Mouse (Mus musculus) erythroblast, embryonic 14.5 days (primary cell): ENCODE results near the gene Rps2. TPM values are rescaled to one million over a fixed set of nuclear protein-coding genes. Genes with fewer than 3 reads are reported as not detected.

Source experiments
- H3K27me3 ChIP-seq: 2 replicates; pipeline ENCODE4 v1.6.1; 2012; ENCODE audit warnings: inconsistent platforms; ENCODE audit not compliant: control insufficient read depth
- H3K36me3 ChIP-seq: 2 replicates; pipeline ENCODE4 v1.6.1; 2012; ENCODE audit warnings: mild to moderate bottlenecking, inconsistent platforms; ENCODE audit not compliant: control insufficient read depth
- H3K4me1 ChIP-seq: 2 replicates; pipeline ENCODE4 v1.6.1; 2012; ENCODE audit warnings: inconsistent platforms; ENCODE audit not compliant: control insufficient read depth
- H3K4me3 ChIP-seq: replicated peaks from 2 replicates; pipeline ENCODE3; 2012; ENCODE audit warnings: moderate library complexity, mild to moderate bottlenecking, inconsistent platforms
- H3K9me3 ChIP-seq: 2 replicates; pipeline ENCODE4 v1.6.1; 2012; ENCODE audit warnings: low read length, inconsistent platforms, mixed read lengths; ENCODE audit not compliant: control insufficient read depth
- GATA1 ChIP-seq: IDR thresholded peaks from 2 replicates; pipeline ENCODE4 v1.6.1; 2012; ENCODE audit warnings: low read length, inconsistent platforms, mixed read lengths
- TAL1 ChIP-seq: IDR thresholded peaks from 3 replicates; pipeline ENCODE4 v1.6.1; 2012; ENCODE audit warnings: low read length, inconsistent platforms, mixed read lengths
- polyA plus RNA-seq: library from polyadenylated mRNA; stranded (reverse); fragments of >175 nt; gene quantifications from 2 replicates; pipeline ENCODE4 v1.2.3, GENCODE M21; 2012

The Rps2 gene
- polyA plus RNA-seq, 1 experiment: 143 TPM

- Histone ChIP-seq H3K4me3 (no peak overlapping the region), H3K9me3 (no peaks in the 10 kb centered on the region), H3K27me3 (peaks cover 6% of the 10 kb centered on the region), H3K36me3 (peaks cover 18% of the 10 kb centered on the region), H3K4me1 (peaks cover 44% of the 10 kb centered on the region)
- no peak for TF ChIP-seq GATA1
- no peak for TF ChIP-seq TAL1
These were observed 7.9 kb downstream of the Rps2 start for GRCm38 (mm10) chr17:24725637-24726390.

- Histone ChIP-seq H3K4me1 (peaks cover 29% of the 10 kb centered on the region), H3K4me3 (no peak within 1 kb of the TSS), H3K36me3 (peaks cover 2% of the 10 kb centered on the region), H3K9me3 (no peaks in the 10 kb centered on the region), H3K27me3 (peaks cover 6% of the 10 kb centered on the region)
- no peak for TF ChIP-seq GATA1
- TF ChIP-seq TAL1: no peak
These were observed 9.7 kb downstream of the Rps2 start, which contains the start of gene Rpl3l for GRCm38 (mm10) chr17:24727618-24728017. TSS of gene Rpl3l (plus strand) at chr17:24727820.

- Histone ChIP-seq H3K9me3 (no peaks in the 10 kb centered on the region), H3K36me3 (no peaks in the 10 kb centered on the region), H3K4me1 (peaks cover 23% of the 10 kb centered on the region), H3K4me3 (no peak overlapping the region), H3K27me3 (peaks cover 6% of the 10 kb centered on the region)
- no peak for TF ChIP-seq GATA1
- no peak for TF ChIP-seq TAL1
These were observed 10.3 kb downstream of the Rps2 start for GRCm38 (mm10) chr17:24728184-24728583.

GRCm38 (mm10) chr17:24729067-24729466, 11.2 kb downstream of the Rps2 start:
- no peak for TF ChIP-seq GATA1
- no peak for TF ChIP-seq TAL1
- H3K4me3 ChIP-seq: no peak overlapping the region
- peaks cover 6% of the 10 kb centered on the region for H3K27me3 ChIP-seq
- H3K9me3 ChIP-seq: no peaks in the 10 kb centered on the region
- H3K4me1 ChIP-seq: peaks cover 17% of the 10 kb centered on the region
- H3K36me3 ChIP-seq: no peaks in the 10 kb centered on the region

- no peak for TF ChIP-seq TAL1
- no peak for TF ChIP-seq GATA1
- Histone ChIP-seq H3K4me1 (peaks cover 19% of the 10 kb centered on the region), H3K36me3 (no peaks in the 10 kb centered on the region), H3K4me3 (no peak overlapping the region), H3K9me3 (no peaks in the 10 kb centered on the region), H3K27me3 (peaks cover 6% of the 10 kb centered on the region)
These were observed 12.9 kb downstream of the Rps2 start for GRCm38 (mm10) chr17:24730787-24731186.

- no peaks in the 10 kb centered on the region for H3K36me3 ChIP-seq
- H3K27me3 ChIP-seq: peaks cover 6% of the 10 kb centered on the region
- H3K4me3 ChIP-seq: no peak overlapping the region
- peaks cover 26% of the 10 kb centered on the region for H3K4me1 ChIP-seq
- no peaks in the 10 kb centered on the region for H3K9me3 ChIP-seq
- TF ChIP-seq GATA1 (no peak), TAL1 (no peak)
These were observed 14.5 kb downstream of the Rps2 start for GRCm38 (mm10) chr17:24732233-24732935.

GRCm38 (mm10) chr17:24733434-24734050, 15.6 kb downstream of the Rps2 start:
- Histone ChIP-seq H3K4me3 (no peak overlapping the region), H3K27me3 (no peaks in the 10 kb centered on the region), H3K9me3 (no peaks in the 10 kb centered on the region), H3K36me3 (no peaks in the 10 kb centered on the region), H3K4me1 (peaks cover 34% of the 10 kb centered on the region)
- TF ChIP-seq GATA1 (no peak), TAL1 (no peak)

GRCm38 (mm10) chr17:24734513-24734912, 16.6 kb downstream of the Rps2 start:
- Histone ChIP-seq H3K9me3 (no peaks in the 10 kb centered on the region), H3K27me3 (no peaks in the 10 kb centered on the region), H3K4me3 (no peak overlapping the region), H3K36me3 (peaks cover 4% of the 10 kb centered on the region), H3K4me1 (peaks cover 37% of the 10 kb centered on the region)
- TF ChIP-seq TAL1 (no peak), GATA1 (no peak)

- Histone ChIP-seq H3K36me3 (peaks cover 12% of the 10 kb centered on the region), H3K4me3 (peak overlapping the region; percentile 87), H3K4me1 (peaks cover 40% of the 10 kb centered on the region), H3K27me3 (no peaks in the 10 kb centered on the region), H3K9me3 (no peaks in the 10 kb centered on the region)
- TF ChIP-seq TAL1 (no peak), GATA1 (no peak)
These were observed 17.5 kb downstream of the Rps2 start for GRCm38 (mm10) chr17:24735446-24735845.
